Mouse (Mus musculus) liver, embryonic 14.5 days (tissue): ENCODE data around the gene Slc35f4. TPM values are rescaled to one million over a fixed set of nuclear protein-coding genes. Genes with fewer than 3 reads are reported as not detected.

Experiments used
- ATAC-seq: fragments of 200-750 bp; cut with Nextera tagmentation; 2 replicates; pipeline ENCODE4 v1.8.0; 2017; ENCODE audit warnings: moderate number of reproducible peaks, mild to moderate bottlenecking, moderate library complexity; ENCODE audit not compliant: insufficient read depth
- DNase-seq, 3 experiments: peaks; one replicate each; pipeline ENCODE4 v3.0.0-alpha.2; 2012 to 2013; ENCODE audit warnings: low read depth in 3 of 3, low spot score in 3 of 3
- H3K27ac ChIP-seq: fragments of 300-500 bp; sonication (generic); 2 replicates; pipeline ENCODE4 v1.5.1; 2014; ENCODE audit warnings: moderate library complexity, mild to moderate bottlenecking, control low read depth, inconsistent platforms
- H3K27me3 ChIP-seq: fragments of 300-500 bp; sonication (generic); 2 replicates; pipeline ENCODE4 v1.6.1; 2014; ENCODE audit warnings: mild to moderate bottlenecking, low read length, moderate library complexity; ENCODE audit not compliant: control insufficient read depth, insufficient read depth
- H3K36me3 ChIP-seq: fragments of 300-500 bp; sonication (generic); replicated peaks from 2 replicates; pipeline ENCODE4 v1.6.1; 2014; ENCODE audit warnings: low read depth; ENCODE audit not compliant: control insufficient read depth, insufficient read depth
- H3K4me1 ChIP-seq, 2 experiments: fragments of 200-500 bp in 1 of 2; fragments of 300-500 bp in 1 of 2; sonication (generic) in 1 of 2; replicated peaks; 2 replicates each; pipeline ENCODE4 v1.6.1; 2012 to 2014; ENCODE audit warnings: antibody characterized with exemption in 1 of 2, inconsistent platforms in 1 of 2, low read length in 1 of 2; ENCODE audit not compliant: control insufficient read depth in 2 of 2, insufficient read depth in 2 of 2
- H3K4me2 ChIP-seq: fragments of 300-500 bp; sonication (generic); 2 replicates; pipeline ENCODE4 v1.6.1; 2014; ENCODE audit warnings: low read depth, mild to moderate bottlenecking, control low read depth, moderate library complexity
- H3K4me3 ChIP-seq, 2 experiments: fragments of 200-500 bp in 1 of 2; fragments of 300-500 bp in 1 of 2; sonication (generic) in 1 of 2; 2 replicates each; pipeline ENCODE4 v1.5.1; 2012 to 2014; ENCODE audit warnings: low read depth in 2 of 2, low read length in 2 of 2, mild to moderate bottlenecking in 2 of 2, control low read depth in 1 of 2, inconsistent platforms in 1 of 2, moderate library complexity in 1 of 2; ENCODE audit not compliant: insufficient read depth in 1 of 2
- H3K9ac ChIP-seq: fragments of 300-500 bp; sonication (generic); replicated peaks from 2 replicates; pipeline ENCODE4 v1.6.1; 2014; ENCODE audit warnings: mild to moderate bottlenecking, control low read depth, moderate library complexity
- H3K9me3 ChIP-seq: fragments of 300-500 bp; sonication (generic); 2 replicates; pipeline ENCODE4 v1.6.1; 2016; ENCODE audit warnings: low read length, mixed read lengths; ENCODE audit not compliant: control insufficient read depth
- CTCF ChIP-seq: IDR thresholded peaks from 2 replicates; pipeline ENCODE4 v1.5.1; 2016; ENCODE audit warnings: antibody characterized with exemption, low read depth, control low read depth
- EP300 ChIP-seq: IDR thresholded peaks from 2 replicates; pipeline ENCODE4 v1.6.1; 2016; ENCODE audit warnings: antibody characterized with exemption, low read depth
- WGBS: fragments of 180-500 bp; shearing (Covaris S2); extraction: QIAGEN DNeasy Blood & Tissue Kit; methylation state at CpG from one replicate; pipeline ENCODE4 v1.1.7; 2014; ENCODE audit not compliant: insufficient replicate concordance; 5-methylcytosine and 5-hydroxymethylcytosine counted together
- polyA plus RNA-seq, 2 experiments: library from polyadenylated mRNA; depleted of rRNA in 1 of 2; stranded (reverse) in 1 of 2; unstranded in 1 of 2; fragments of >200 nt; fragmentation: Nextera tagmentation in 1 of 2; extraction: Ambion mirVana in 1 of 2; gene quantifications; 2 replicates each; pipeline versions ENCODE4 v1.2.1 to v1.2.3; 2012 to 2014

Slc35f4 gene
- polyA plus RNA-seq, 2 experiments, result not detected

DNA sequence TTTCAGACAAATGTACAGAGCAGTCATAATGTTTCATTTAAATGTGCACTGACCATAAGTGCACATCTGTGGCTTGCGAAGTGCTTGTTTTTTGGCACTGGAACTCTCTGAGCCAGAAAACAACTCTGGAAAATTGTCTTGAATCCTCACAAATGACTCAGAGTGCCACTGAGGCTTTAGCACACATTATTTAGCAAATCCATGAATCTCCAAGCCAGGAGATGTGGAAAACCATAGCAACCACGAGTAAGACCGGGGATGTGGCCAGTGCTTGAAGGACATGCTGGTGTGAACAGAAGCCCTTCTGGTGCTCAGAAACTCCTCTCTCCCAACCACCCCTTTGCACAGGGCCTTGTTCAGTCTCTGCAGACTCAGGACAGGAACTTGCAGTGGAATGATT is 33.3 kb downstream of the Slc35f4 start:
- WGBS, result 47% methylated on average over 3 of the region's 3 CpGs
- DNase-seq, result no peak
- TF ChIP-seq EP300 (no peak), CTCF (no peak)
- Histone ChIP-seq H3K4me3 (no peak overlapping the region), H3K9me3 (no peaks in the 10 kb centered on the region), H3K27me3 (no peaks in the 10 kb centered on the region), H3K9ac (no peak overlapping the region), H3K36me3 (no peaks in the 10 kb centered on the region), H3K4me2 (no peak overlapping the region), H3K4me1 (no peaks in the 10 kb centered on the region), H3K27ac (no peak overlapping the region)
- no peak for ATAC-seq

DNA sequence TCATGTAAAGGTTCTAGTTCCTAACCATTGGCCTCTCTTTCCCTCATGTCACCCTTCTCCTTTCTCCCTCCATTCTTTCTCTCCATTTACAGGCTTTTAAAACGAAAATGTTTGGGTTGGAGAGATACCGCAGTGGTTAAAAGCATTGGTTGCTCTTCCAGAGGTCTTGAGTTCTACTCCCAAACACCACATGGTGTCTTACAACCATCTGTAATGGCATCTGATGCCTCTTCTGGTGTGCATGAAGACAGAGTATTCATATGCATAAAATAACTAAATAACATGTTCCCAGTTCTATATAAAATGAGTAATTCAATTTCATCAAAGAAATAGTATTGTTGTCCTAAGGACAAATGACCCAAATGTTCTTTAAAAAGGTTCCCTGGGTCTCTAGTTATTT is 49.2 kb downstream of the Slc35f4 start:
- Histone ChIP-seq H3K27me3 (no peaks in the 10 kb centered on the region), H3K9ac (no peak overlapping the region), H3K36me3 (no peaks in the 10 kb centered on the region), H3K4me2 (no peak overlapping the region), H3K27ac (no peak overlapping the region), H3K4me3 (no peak overlapping the region), H3K4me1 (no peaks in the 10 kb centered on the region), H3K9me3 (no peaks in the 10 kb centered on the region)
- TF ChIP-seq CTCF (no peak), EP300 (no peak)
- whole genome bisulfite sequencing, result 44% methylated on average over 2 of the region's 2 CpGs
- ATAC-seq (no peak), DNase-seq (no peak)

DNA sequence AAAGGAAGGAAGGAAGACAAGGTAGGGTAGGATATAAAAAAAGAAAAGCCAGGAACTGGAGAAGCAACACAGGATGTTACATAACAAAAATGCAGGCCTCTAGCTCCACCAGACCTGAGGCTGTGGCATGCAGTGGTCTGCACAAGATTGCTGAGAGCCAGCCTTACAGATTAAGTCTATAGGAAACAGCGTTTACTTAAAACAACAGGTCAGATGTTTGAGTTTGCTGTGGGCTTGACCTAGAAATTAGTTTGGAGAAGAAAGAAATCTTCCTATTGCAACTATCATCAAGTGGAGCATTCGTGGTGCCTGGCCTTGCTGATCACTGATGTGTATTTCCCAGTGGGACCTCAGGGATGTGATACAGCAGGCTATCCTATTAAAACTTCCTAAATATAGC is 64.1 kb downstream of the Slc35f4 start:
- Histone ChIP-seq H3K4me3 (no peak overlapping the region), H3K27me3 (no peaks in the 10 kb centered on the region), H3K4me2 (no peak overlapping the region), H3K9me3 (no peaks in the 10 kb centered on the region), H3K36me3 (no peaks in the 10 kb centered on the region), H3K4me1 (no peaks in the 10 kb centered on the region), H3K27ac (no peak overlapping the region), H3K9ac (no peak overlapping the region)
- TF ChIP-seq CTCF (no peak), EP300 (no peak)
- DNase-seq (no peak), ATAC-seq (no peak)
- 48% methylated on average over 2 of the region's 2 CpGs for WGBS

DNA sequence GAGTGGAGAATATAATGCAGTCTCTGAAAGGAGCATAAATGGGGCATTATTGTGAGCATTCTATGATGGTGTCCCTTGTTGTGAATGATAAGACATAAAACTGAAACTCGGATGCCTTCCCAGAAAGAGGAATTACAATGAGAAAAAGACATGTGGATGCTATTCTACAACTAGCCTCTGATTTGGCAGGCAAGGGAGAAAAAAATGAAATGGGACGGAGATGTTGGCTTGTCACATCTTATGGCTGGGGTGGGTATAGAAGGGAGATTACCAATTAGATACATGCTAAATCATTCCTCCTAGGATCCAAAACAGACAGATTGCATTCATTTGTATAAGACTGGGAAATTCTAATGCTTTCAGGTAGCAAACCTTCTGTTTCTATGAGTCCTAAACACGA is 65.0 kb downstream of the Slc35f4 start:
- Histone ChIP-seq H3K9me3 (no peaks in the 10 kb centered on the region), H3K27ac (no peak overlapping the region), H3K27me3 (no peaks in the 10 kb centered on the region), H3K9ac (no peak overlapping the region), H3K36me3 (no peaks in the 10 kb centered on the region), H3K4me3 (no peak overlapping the region), H3K4me2 (no peak overlapping the region), H3K4me1 (no peaks in the 10 kb centered on the region)
- no peak for DNase-seq
- ATAC-seq, result no peak
- TF ChIP-seq EP300, result no peak
- 48% methylated on average over 3 of the region's 3 CpGs for WGBS

DNA sequence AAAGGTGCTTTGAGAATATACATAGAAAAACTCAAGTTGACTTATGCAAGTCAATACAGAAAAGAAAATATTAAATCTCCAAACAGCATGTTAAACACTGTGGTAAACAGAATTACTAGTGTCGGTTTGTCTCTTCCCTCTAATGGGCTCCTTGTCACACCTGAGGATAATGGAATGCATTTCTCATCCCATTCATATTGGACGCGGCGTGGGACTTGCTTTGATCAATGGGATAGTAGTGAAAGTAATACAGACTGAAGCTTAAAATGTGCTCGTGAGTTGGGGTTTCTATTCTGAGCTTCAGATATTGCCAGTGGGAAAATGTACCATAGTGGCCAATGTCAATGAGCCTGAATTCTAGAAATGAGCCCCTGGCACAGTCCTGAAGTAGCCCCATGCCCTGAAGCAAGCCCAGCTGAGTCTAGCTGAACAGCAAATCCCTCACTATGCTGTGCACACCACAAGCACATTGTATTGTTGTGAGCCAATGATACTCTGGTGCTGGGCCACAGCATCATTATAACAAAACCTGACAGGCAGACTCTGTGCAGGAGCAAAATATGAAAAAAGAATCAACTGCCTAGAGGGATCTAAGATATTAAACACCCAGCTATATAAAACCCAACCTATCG is 71.4 kb downstream of the Slc35f4 start:
- Histone ChIP-seq H3K9ac (no peak overlapping the region), H3K4me1 (no peaks in the 10 kb centered on the region), H3K27me3 (no peaks in the 10 kb centered on the region), H3K27ac (no peak overlapping the region), H3K4me2 (no peak overlapping the region), H3K9me3 (no peaks in the 10 kb centered on the region), H3K36me3 (no peaks in the 10 kb centered on the region), H3K4me3 (no peak overlapping the region)
- 73% methylated on average over 6 of the region's 6 CpGs for WGBS
- ATAC-seq (no peak), DNase-seq (no peak)
- TF ChIP-seq CTCF, result no peak
- no peak for TF ChIP-seq EP300
